ENCODE assay signal across 10 mouse cellular contexts in genomic region chr2:129594569-129594968, GRCm38 (mm10). TPM values are rescaled to one million over a fixed set of nuclear protein-coding genes. Genes with fewer than 3 reads are reported as not detected.
A peak's percentile ranks its signal among the peaks of the same experiment; 100 is the strongest.
DNase-seq lines count a peak whose midpoint lies in the region; ATAC-seq lines count a peak whose summit lies in the region.
"Had no signal": no experiment of that assay in that cellular context is flagged by ENCODE, and none has a peak within 500 bp of the region (broad histone marks: within the 10 kb centered on the region; RNA-seq: fewer than 3 reads in every experiment).

No protein-coding gene starts in this region.

- no peaks in the 10 kb centered on the region for H3K36me3 ChIP-seq in heart, embryonic 15.5 days
- H3K36me3 ChIP-seq in embryonic facial prominence, embryonic 10.5 days (replicated peaks): no peaks in the 10 kb centered on the region; the same call in 1 of the 2 replicates
- H3K36me3 ChIP-seq in hindbrain, embryonic 13.5 days: no peaks in the 10 kb centered on the region
- H3K36me3 ChIP-seq in midbrain, embryonic 11.5 days (ENCODE audit: control insufficient read depth, insufficient read depth, low read length): no peaks in the 10 kb centered on the region

- 76% methylated on average over 4 of the region's 4 CpGs for WGBS in heart, embryonic 15.5 days
- WGBS in embryonic facial prominence, embryonic 10.5 days: 77% methylated on average over 4 of the region's 4 CpGs
- 77% methylated on average over 4 of the region's 4 CpGs for WGBS in hindbrain, embryonic 13.5 days
- 81% methylated on average over 4 of the region's 4 CpGs for WGBS in midbrain, embryonic 11.5 days

- no peaks in the 10 kb centered on the region for H3K27me3 ChIP-seq in heart, embryonic 15.5 days
- H3K27me3 ChIP-seq in embryonic facial prominence, embryonic 10.5 days (replicated peaks; ENCODE audit: low read depth, poor library complexity, severe bottlenecking): peaks cover 20% of the 10 kb centered on the region
- peaks cover 13% of the 10 kb centered on the region for H3K27me3 ChIP-seq in hindbrain, embryonic 13.5 days
- H3K27me3 ChIP-seq in midbrain, embryonic 11.5 days (ENCODE audit: control insufficient read depth, insufficient read depth, low read length): peaks cover 3% of the 10 kb centered on the region; the same call in 1 of the 2 replicates

- H3K9me3 ChIP-seq in heart, embryonic 15.5 days (replicated peaks): no peaks in the 10 kb centered on the region
- no peaks in the 10 kb centered on the region for H3K9me3 ChIP-seq in embryonic facial prominence, embryonic 10.5 days
- no peaks in the 10 kb centered on the region for H3K9me3 ChIP-seq in hindbrain, embryonic 13.5 days
- H3K9me3 ChIP-seq in midbrain, embryonic 11.5 days (ENCODE audit: control insufficient read depth, low read length): no peaks in the 10 kb centered on the region

- peaks cover 59% of the 10 kb centered on the region for H3K4me1 ChIP-seq in heart, embryonic 15.5 days (replicated peaks)
- peaks cover 48% of the 10 kb centered on the region for H3K4me1 ChIP-seq in embryonic facial prominence, embryonic 10.5 days
- peaks cover 39% of the 10 kb centered on the region for H3K4me1 ChIP-seq in hindbrain, embryonic 13.5 days (replicated peaks)
- H3K4me1 ChIP-seq in midbrain, embryonic 11.5 days (ENCODE audit: control insufficient read depth, insufficient read depth, low read length): peaks cover 18% of the 10 kb centered on the region

- H3K4me3 ChIP-seq in heart, embryonic 15.5 days: peak overlapping the region; percentile 75
- peak overlapping the region; percentile 82 for H3K4me3 ChIP-seq in embryonic facial prominence, embryonic 10.5 days
- peak overlapping the region; percentile 69 for H3K4me3 ChIP-seq in hindbrain, embryonic 13.5 days
- peak overlapping the region; percentile 67; the same call in 1 of the 2 replicates for H3K4me3 ChIP-seq in midbrain, embryonic 11.5 days (ENCODE audit: low read depth, low read length)

- H3K4me2 ChIP-seq in heart, embryonic 15.5 days: peak overlapping the region; percentile 82
- H3K4me2 ChIP-seq in hindbrain, embryonic 13.5 days: peak overlapping the region; percentile 80
- peak overlapping the region; percentile 80; the same call in 1 of the 2 replicates for H3K4me2 ChIP-seq in midbrain, embryonic 11.5 days

- ATAC-seq in heart, embryonic 15.5 days (replicated peaks; ENCODE audit: insufficient number of reproducible peaks, insufficient read depth, low FRiP score, low read depth): no peak
- no peak for ATAC-seq in hindbrain, embryonic 13.5 days (ENCODE audit: low FRiP score)
- no peak for ATAC-seq in midbrain, embryonic 11.5 days (ENCODE audit: low FRiP score)

- H3K27ac ChIP-seq in heart, embryonic 15.5 days: no peak overlapping the region
- H3K27ac ChIP-seq in embryonic facial prominence, embryonic 10.5 days (replicated peaks): no peak overlapping the region
- no peak overlapping the region for H3K27ac ChIP-seq in hindbrain, embryonic 13.5 days
- H3K27ac ChIP-seq in midbrain, embryonic 11.5 days (ENCODE audit: low read depth, low read length): no peak overlapping the region

- no peak for DNase-seq in heart, postnatal 10 days
- no peak for DNase-seq in embryonic facial prominence, embryonic 10.5 days (ENCODE audit: low spot score)
- peak; percentile 84 for DNase-seq in midbrain, embryonic 11.5 days (ENCODE audit: low spot score, missing footprints)
- DNase-seq in testis, postnatal 10 days (ENCODE audit: low spot score): no peak
- DNase-seq in adrenal gland, postnatal 25 days: no peak
- no peak for DNase-seq in thymus, postnatal 25 days
- DNase-seq: right cerebral cortex, postnatal 14 days had no signal

- intact Hi-C loops in heart, postnatal 10 days (cut with DNase I): loop anchor here (5.0 kb wide), 3 partner anchors 38 to 92 kb away; partner anchors contain the start of gene F830045P16Rik

- H3K9ac ChIP-seq in heart, embryonic 15.5 days: no peak overlapping the region
- no peak overlapping the region; the same call in 1 of the 2 replicates for H3K9ac ChIP-seq in hindbrain, embryonic 13.5 days
- H3K9ac ChIP-seq in midbrain, embryonic 11.5 days (ENCODE audit: low read length): no peak overlapping the region

RNA-seq across cellular contexts. Expression of gene Sirpa, which starts 1.9 kb away (rescaled TPM):
- 13.8 and 20.1 TPM in 2 replicates for polyA plus RNA-seq in heart, embryonic 15.5 days (2015; fragmentation: Nextera tagmentation; extraction: Ambion mirVana)
- 10 to 100 TPM; 22.9 to 28.6 TPM for total RNA-seq in heart, postnatal 10 days (2021)
- 17.0 and 17.4 TPM in 2 replicates for polyA plus RNA-seq in embryonic facial prominence, embryonic 10.5 days (2016; fragmentation: Nextera tagmentation; extraction: Ambion mirVana)
- 20.8 and 23.1 TPM in 2 replicates for polyA plus RNA-seq in hindbrain, embryonic 13.5 days (2015; fragmentation: Nextera tagmentation; extraction: Ambion mirVana)
- 16.0 and 17.9 TPM in 2 replicates for polyA plus RNA-seq in midbrain, embryonic 11.5 days (2014; fragmentation: Nextera tagmentation; extraction: Ambion mirVana)
- 46.7 and 58.4 TPM in 2 replicates for total RNA-seq in adrenal gland, postnatal 25 days (2021)

RNA-seq across cellular contexts. Expression of gene F830045P16Rik, which starts 58.2 kb away (rescaled TPM):
- polyA plus RNA-seq in heart, embryonic 15.5 days (2015; fragmentation: Nextera tagmentation; extraction: Ambion mirVana): not detected in 2 replicates
- not detected for total RNA-seq in heart, postnatal 10 days (2021)
- polyA plus RNA-seq in embryonic facial prominence, embryonic 10.5 days (2016; fragmentation: Nextera tagmentation; extraction: Ambion mirVana): not detected in 2 replicates
- not detected in 2 replicates for polyA plus RNA-seq in hindbrain, embryonic 13.5 days (2015; fragmentation: Nextera tagmentation; extraction: Ambion mirVana)
- polyA plus RNA-seq in midbrain, embryonic 11.5 days (2014; fragmentation: Nextera tagmentation; extraction: Ambion mirVana): 0.10 TPM in 1 of 2 replicates, not detected in the other
- not detected in 2 replicates for total RNA-seq in adrenal gland, postnatal 25 days (2021)
- total RNA-seq: ES-E14 had no signal
